Mouse (Mus musculus) neural tube, embryonic 14.5 days (tissue): ENCODE data around the gene Faf2. TPM values are rescaled to one million over a fixed set of nuclear protein-coding genes. Genes with fewer than 3 reads are reported as not detected.

Source experiments
- ATAC-seq: fragments of 200-750 bp; cut with Nextera tagmentation; 2 replicates; pipeline ENCODE4 v1.8.0; 2017; ENCODE audit warnings: low read depth, mild to moderate bottlenecking, moderate TSS enrichment, moderate library complexity
- H3K27ac ChIP-seq: fragments of 300-500 bp; sonication (generic); 2 replicates; pipeline ENCODE4 v1.5.1; 2014; ENCODE audit warnings: low read depth, mild to moderate bottlenecking, control low read depth, low read length, moderate library complexity, mixed read lengths
- H3K27me3 ChIP-seq: fragments of 300-500 bp; sonication (generic); 2 replicates; pipeline ENCODE4 v1.6.1; 2014; ENCODE audit warnings: low read length; ENCODE audit not compliant: control insufficient read depth, insufficient read depth
- H3K36me3 ChIP-seq: fragments of 300-500 bp; sonication (generic); 2 replicates; pipeline ENCODE4 v1.6.1; 2014; ENCODE audit warnings: low read length, mixed read lengths; ENCODE audit not compliant: control insufficient read depth, insufficient read depth
- H3K4me1 ChIP-seq: fragments of 300-500 bp; sonication (generic); 2 replicates; pipeline ENCODE4 v1.6.1; 2014; ENCODE audit warnings: low read length; ENCODE audit not compliant: control insufficient read depth, insufficient read depth
- H3K4me2 ChIP-seq: fragments of 300-500 bp; sonication (generic); 2 replicates; pipeline ENCODE4 v1.6.1; 2014; ENCODE audit warnings: mild to moderate bottlenecking, low read depth, low read length, control low read depth
- H3K4me3 ChIP-seq: fragments of 300-500 bp; sonication (generic); 2 replicates; pipeline ENCODE4 v1.5.1; 2014; ENCODE audit warnings: low read depth, low read length, control low read depth, mixed read lengths
- H3K9ac ChIP-seq: fragments of 300-500 bp; sonication (generic); replicated peaks from 2 replicates; pipeline ENCODE4 v1.6.1; 2014; ENCODE audit warnings: low read depth, mild to moderate bottlenecking, control low read depth, low read length, mixed read lengths
- H3K9me3 ChIP-seq: fragments of 300-500 bp; sonication (generic); 2 replicates; pipeline ENCODE4 v1.6.1; 2016; ENCODE audit warnings: low read length; ENCODE audit not compliant: control insufficient read depth
- WGBS: fragments of 180-500 bp; shearing (Covaris S2); extraction: QIAGEN DNeasy Blood & Tissue Kit; methylation state at CpG from one replicate; pipeline ENCODE4 v1.1.7; 2014; 5-methylcytosine and 5-hydroxymethylcytosine counted together
- microRNA-seq: library from miRNA; unstranded; fragments of <30 nt; microRNA quantifications from one replicate; pipeline ENCODE4, GENCODE M21; 2016
- polyA plus RNA-seq: library from polyadenylated mRNA; unstranded; fragments of >200 nt; fragmentation: Nextera tagmentation; extraction: Ambion mirVana; gene quantifications from 2 replicates; pipeline ENCODE4 v1.2.1, GENCODE M21; 2014

The Faf2 gene
- polyA plus RNA-seq, 1 experiment from 2014 or later = 97.9 TPM

GRCm38 (mm10) chr13:54710866-54711265, 89.3 kb downstream of the Faf2 start:
- H3K36me3 ChIP-seq = no peaks in the 10 kb centered on the region
- no peaks in the 10 kb centered on the region for H3K27me3 ChIP-seq
- no peaks in the 10 kb centered on the region for H3K4me1 ChIP-seq
- no peak overlapping the region for H3K4me3 ChIP-seq
- no peak for ATAC-seq
- WGBS = 84% methylated on average over 3 of the region's 3 CpGs
- no peak overlapping the region for H3K9ac ChIP-seq
- H3K27ac ChIP-seq = no peak overlapping the region
- H3K9me3 ChIP-seq = no peaks in the 10 kb centered on the region
- no peak overlapping the region for H3K4me2 ChIP-seq

Small RNAs within 50 kb of the gene (microRNA-seq; reads per million reads assigned to microRNA genes)
- not detected for gene Gm24195

Other genes starting within 250 kb of the Faf2 start
- gene Thoc3, start 152.9 kb upstream of the Faf2 start, polyA plus RNA-seq = 91.0 and 102 TPM in 2 replicates
- 30.1 and 33.4 TPM in 2 replicates for gene Simc1, start 118.0 kb upstream of the Faf2 start, polyA plus RNA-seq
- 240 and 251 TPM in 2 replicates for gene 4833439L19Rik, start 56.3 kb upstream of the Faf2 start, polyA plus RNA-seq
- 66.7 and 96.3 TPM in 2 replicates for gene Arl10, start 46.8 kb upstream of the Faf2 start, polyA plus RNA-seq
- 44.1 and 45.0 TPM in 2 replicates for gene Nop16, start 31.7 kb upstream of the Faf2 start, polyA plus RNA-seq
- gene Higd2a, start 31.6 kb upstream of the Faf2 start, polyA plus RNA-seq = 246 and 295 TPM in 2 replicates
- 172 and 200 TPM in 2 replicates for gene Cltb, start 10.4 kb upstream of the Faf2 start, polyA plus RNA-seq
- 78.5 and 88.3 TPM in 2 replicates for gene Rnf44, start 72.1 kb downstream of the Faf2 start, polyA plus RNA-seq
- gene Cdhr2, start 79.7 kb downstream of the Faf2 start, polyA plus RNA-seq = 0.21 and 0.29 TPM in 2 replicates
- 17.3 and 19.6 TPM in 2 replicates for gene Gprin1, start 128.1 kb downstream of the Faf2 start, polyA plus RNA-seq
- gene Sncb, start 144.8 kb downstream of the Faf2 start, polyA plus RNA-seq = 61.3 and 118 TPM in 2 replicates
- gene Eif4e1b, start 162.2 kb downstream of the Faf2 start, polyA plus RNA-seq = not detected in 2 replicates
- 78.1 and 82.3 TPM in 2 replicates for gene Tspan17, start 167.6 kb downstream of the Faf2 start, polyA plus RNA-seq